In the genomic region with DNA sequence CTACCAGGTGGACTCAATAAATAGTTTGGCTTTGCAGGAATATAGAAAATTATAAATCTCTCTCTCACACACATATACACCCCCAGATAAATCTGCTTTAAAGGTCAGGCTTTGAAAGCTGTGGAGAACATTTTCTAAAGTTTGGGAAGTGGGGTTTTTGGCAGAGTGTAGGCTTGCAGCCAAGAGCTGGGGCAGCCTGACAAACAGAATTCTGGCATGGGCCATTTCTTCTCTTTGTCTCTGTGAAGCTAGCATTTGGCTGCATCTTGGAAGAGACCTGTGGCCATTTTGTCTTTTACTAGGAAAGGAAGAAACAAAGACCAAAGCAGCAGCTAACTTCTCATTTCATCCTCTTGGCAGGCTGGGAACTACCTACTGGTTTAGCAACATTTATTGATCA, we compare ENCODE assay signal across 18 mouse cellular contexts. TPM values are rescaled to one million over a fixed set of nuclear protein-coding genes. Genes with fewer than 3 reads are reported as not detected.
A peak's percentile ranks its signal among the peaks of the same experiment; 100 is the strongest.
DNase-seq lines count a peak whose midpoint lies in the region; ATAC-seq and TF ChIP-seq lines count a peak whose summit lies in the region.
"Had no signal": no experiment of that assay in that cellular context is flagged by ENCODE, and none has a peak within 500 bp of the region (broad histone marks: within the 10 kb centered on the region; RNA-seq: fewer than 3 reads in every experiment).

No protein-coding gene starts in this region.

- DNase-seq in forebrain, postnatal 0 days, result peak; percentile 41
- no peak for DNase-seq in forebrain, embryonic 11.5 days (ENCODE audit: low spot score)
- peak; percentile 67 for DNase-seq in midbrain, postnatal 0 days (ENCODE audit: low spot score)
- peak; percentile 57 to 61 for DNase-seq in layer of hippocampus, adult 8-10 months (ENCODE audit: low spot score in 2 of 2)
- DNase-seq in right cerebral cortex, postnatal 14 days, result peak; percentile 19
- DNase-seq in ovary, postnatal 10 days (ENCODE audit: low spot score), result no peak
- DNase-seq in spleen, adult 18-20 months, result no peak
- DNase-seq: cerebellum, postnatal 25 days; heart, adult 11 months; heart, postnatal 10 days; kidney, adult 11 months; liver, embryonic 13.5 days; lung, postnatal 14 days; thymus, postnatal 36 days had no signal

- no peak for TF ChIP-seq CTCF in forebrain, postnatal 0 days (IDR thresholded peaks at IDR 0.05; ENCODE audit: low read depth)
- no peak for TF ChIP-seq CTCF in midbrain, postnatal 0 days (IDR thresholded peaks at IDR 0.05)

- no peaks in the 10 kb centered on the region for H3K9me3 ChIP-seq in forebrain, postnatal 0 days (ENCODE audit: low read length)
- H3K9me3 ChIP-seq in forebrain, embryonic 11.5 days (ENCODE audit: control insufficient read depth, low read length), result no peaks in the 10 kb centered on the region
- H3K9me3 ChIP-seq in midbrain, postnatal 0 days (ENCODE audit: low read length), result no peaks in the 10 kb centered on the region
- no peaks in the 10 kb centered on the region for H3K9me3 ChIP-seq in midbrain, embryonic 15.5 days
- H3K9me3 ChIP-seq: embryonic facial prominence, embryonic 15.5 days; liver, embryonic 13.5 days had no signal

- no peaks in the 10 kb centered on the region for H3K4me1 ChIP-seq in forebrain, postnatal 0 days (ENCODE audit: insufficient read depth)
- H3K4me1 ChIP-seq in forebrain, embryonic 11.5 days (replicated peaks; ENCODE audit: control insufficient read depth, insufficient read depth, low read length), result no peaks in the 10 kb centered on the region
- no peaks in the 10 kb centered on the region for H3K4me1 ChIP-seq in midbrain, postnatal 0 days (ENCODE audit: insufficient read depth, low read length)
- H3K4me1 ChIP-seq in midbrain, embryonic 15.5 days, result no peaks in the 10 kb centered on the region
- H3K4me1 ChIP-seq: embryonic facial prominence, embryonic 15.5 days; liver, embryonic 13.5 days had no signal

- no peak overlapping the region for H3K9ac ChIP-seq in forebrain, postnatal 0 days
- no peak overlapping the region for H3K9ac ChIP-seq in forebrain, embryonic 11.5 days (ENCODE audit: low read length)
- H3K9ac ChIP-seq in midbrain, postnatal 0 days (replicated peaks; ENCODE audit: low read length, poor library complexity, severe bottlenecking), result no peak overlapping the region
- H3K9ac ChIP-seq in midbrain, embryonic 15.5 days, result no peak overlapping the region
- H3K9ac ChIP-seq: embryonic facial prominence, embryonic 15.5 days; liver, embryonic 13.5 days had no signal

- H3K36me3 ChIP-seq in forebrain, postnatal 0 days (ENCODE audit: insufficient read depth), result no peaks in the 10 kb centered on the region
- H3K36me3 ChIP-seq in forebrain, embryonic 11.5 days (ENCODE audit: control insufficient read depth, insufficient read depth, low read length), result no peaks in the 10 kb centered on the region
- H3K36me3 ChIP-seq in midbrain, postnatal 0 days (ENCODE audit: insufficient read depth, low read length), result peaks cover 3% of the 10 kb centered on the region; the same call in 1 of the 2 replicates
- H3K36me3 ChIP-seq in midbrain, embryonic 15.5 days (replicated peaks), result peaks cover 3% of the 10 kb centered on the region; the same call in 1 of the 2 replicates
- H3K36me3 ChIP-seq: embryonic facial prominence, embryonic 15.5 days; liver, embryonic 13.5 days had no signal

- H3K4me3 ChIP-seq in forebrain, postnatal 0 days (ENCODE audit: low read depth, low read length), result no peak overlapping the region
- no peak overlapping the region for H3K4me3 ChIP-seq in forebrain, embryonic 11.5 days (ENCODE audit: low read depth, low read length)
- H3K4me3 ChIP-seq in midbrain, postnatal 0 days (ENCODE audit: low read depth, low read length), result no peak overlapping the region
- no peak overlapping the region for H3K4me3 ChIP-seq in midbrain, embryonic 15.5 days
- H3K4me3 ChIP-seq: embryonic facial prominence, embryonic 15.5 days; liver, embryonic 13.5 days had no signal

- ATAC-seq in forebrain, postnatal 0 days, result peak; percentile 32; the same call in 1 of the 2 replicates
- no peak for ATAC-seq in forebrain, embryonic 11.5 days (replicated peaks; ENCODE audit: low FRiP score)
- no peak for ATAC-seq in midbrain, postnatal 0 days (ENCODE audit: low FRiP score)
- ATAC-seq in midbrain, embryonic 15.5 days (replicated peaks), result no peak

- no peak overlapping the region for H3K27ac ChIP-seq in forebrain, postnatal 0 days (ENCODE audit: low read depth, low read length)
- H3K27ac ChIP-seq in forebrain, embryonic 11.5 days (ENCODE audit: low read depth, low read length), result no peak overlapping the region
- no peak overlapping the region for H3K27ac ChIP-seq in midbrain, postnatal 0 days (ENCODE audit: low read depth, low read length)
- no peak overlapping the region for H3K27ac ChIP-seq in midbrain, embryonic 15.5 days
- H3K27ac ChIP-seq: embryonic facial prominence, embryonic 15.5 days; liver, embryonic 13.5 days had no signal

- no peak overlapping the region for H3K4me2 ChIP-seq in forebrain, postnatal 0 days (ENCODE audit: low read depth)
- H3K4me2 ChIP-seq in forebrain, embryonic 11.5 days (ENCODE audit: low read depth, low read length, severe bottlenecking), result no peak overlapping the region
- H3K4me2 ChIP-seq in midbrain, postnatal 0 days (ENCODE audit: low read depth, low read length, poor library complexity, severe bottlenecking), result no peak overlapping the region
- H3K4me2 ChIP-seq in midbrain, embryonic 15.5 days, result no peak overlapping the region
- H3K4me2 ChIP-seq: embryonic facial prominence, embryonic 15.5 days; liver, embryonic 13.5 days; midbrain, embryonic 11.5 days had no signal

- H3K27me3 ChIP-seq in forebrain, postnatal 0 days (ENCODE audit: insufficient read depth, low read length), result no peaks in the 10 kb centered on the region
- no peaks in the 10 kb centered on the region for H3K27me3 ChIP-seq in forebrain, embryonic 11.5 days (ENCODE audit: control insufficient read depth, insufficient read depth, low read length)
- H3K27me3 ChIP-seq in midbrain, postnatal 0 days (ENCODE audit: insufficient read depth, low read length), result no peaks in the 10 kb centered on the region
- H3K27me3 ChIP-seq in midbrain, embryonic 15.5 days (replicated peaks), result no peaks in the 10 kb centered on the region
- H3K27me3 ChIP-seq: embryonic facial prominence, embryonic 15.5 days; liver, embryonic 13.5 days had no signal

RNA-seq across cellular contexts. Expression of gene Erc2, which starts 40.0 kb away (rescaled TPM):
- 96.2 and 117 TPM in 2 replicates for total RNA-seq in forebrain, postnatal 0 days (2014; rRNA removed)
- 68.8 and 106 TPM in 2 replicates for polyA plus RNA-seq in forebrain, postnatal 0 days (2015; fragmentation: Nextera tagmentation; extraction: Ambion mirVana)
- 12.4 and 12.7 TPM in 2 replicates for polyA plus RNA-seq in forebrain, embryonic 11.5 days (2014; fragmentation: Nextera tagmentation; extraction: Ambion mirVana)
- total RNA-seq in midbrain, postnatal 0 days (2014; rRNA removed), result 94.0 and 128 TPM in 2 replicates
- 100 and 119 TPM in 2 replicates for polyA plus RNA-seq in midbrain, postnatal 0 days (2015; fragmentation: Nextera tagmentation; extraction: Ambion mirVana)
- 94.5 and 110 TPM in 2 replicates for polyA plus RNA-seq in midbrain, embryonic 15.5 days (2015; fragmentation: Nextera tagmentation; extraction: Ambion mirVana)
- 100 to 1,000 TPM; 196 to 222 (median 210) TPM for total RNA-seq in layer of hippocampus, adult 8-10 months (2022)
- total RNA-seq: MEL had no signal

Comparison
In these comparisons a context has a peak if more than half of its experiments do, and no peak if none do; other contexts are left out.
1. DNase-seq: peak in forebrain, postnatal 0 days (single experiment), midbrain, postnatal 0 days (single experiment), layer of hippocampus, adult 8-10 months (2 of 2) and right cerebral cortex, postnatal 14 days (single experiment); none in forebrain, embryonic 11.5 days (single experiment), ovary, postnatal 10 days (single experiment) and spleen, adult 18-20 months (0 of 2).